Mouse (Mus musculus): ENCODE data around the gene Arhgap23. TPM values are rescaled to one million over a fixed set of nuclear protein-coding genes. Genes with fewer than 3 reads are reported as not detected.

Arhgap23 gene
- total and polyA plus RNA-seq, 2 experiments from 2014 or later, result 9.6 to 80.2 TPM

GRCm38 (mm10) chr11:97403614-97404183 is 11.6 kb upstream of the Arhgap23 start:
- TF ChIP-seq CTCF (IDR thresholded peaks at IDR 0.05), result no peak
- peak overlapping the region; percentile 62; the same call in 1 of the 2 replicates for H3K27ac ChIP-seq (ENCODE audit: low read depth, low read length)
- DNase-seq (ENCODE audit: low spot score), result no peak
- H3K4me3 ChIP-seq (ENCODE audit: low read depth, low read length), result peak overlapping the region; percentile 52
- H3K9me3 ChIP-seq (ENCODE audit: low read length), result no peaks in the 10 kb centered on the region
- WGBS, result 39% methylated on average over 8 of the region's 8 CpGs
- no peaks in the 10 kb centered on the region for H3K27me3 ChIP-seq (ENCODE audit: insufficient read depth, low read length)
- H3K36me3 ChIP-seq (ENCODE audit: insufficient read depth, low read length), result peaks cover 3% of the 10 kb centered on the region; the same call in 1 of the 2 replicates
- H3K4me2 ChIP-seq (ENCODE audit: low read depth, low read length, poor library complexity, severe bottlenecking), result peak overlapping the region; percentile 90
- no peak for ATAC-seq (ENCODE audit: low FRiP score)
- H3K4me1 ChIP-seq (ENCODE audit: insufficient read depth, low read length), result peaks cover 14% of the 10 kb centered on the region
- peak overlapping the region; percentile 75; the same call in 1 of the 2 replicates for H3K9ac ChIP-seq (replicated peaks; ENCODE audit: low read length, poor library complexity, severe bottlenecking)

- Histone ChIP-seq H3K9ac (replicated peaks; ENCODE audit: low read length, poor library complexity, severe bottlenecking) (peak overlapping the region; percentile 75), H3K4me2 (ENCODE audit: low read depth, low read length, poor library complexity, severe bottlenecking) (peak overlapping the region; percentile 90), H3K4me1 (ENCODE audit: insufficient read depth, low read length) (peaks cover 14% of the 10 kb centered on the region), H3K4me3 (ENCODE audit: low read depth, low read length) (peak overlapping the region; percentile 52), H3K36me3 (ENCODE audit: insufficient read depth, low read length) (no peaks in the 10 kb centered on the region), H3K9me3 (ENCODE audit: low read length) (no peaks in the 10 kb centered on the region), H3K27me3 (ENCODE audit: insufficient read depth, low read length) (no peaks in the 10 kb centered on the region), H3K27ac (ENCODE audit: low read depth, low read length) (peak overlapping the region; percentile 77)
- no peak for TF ChIP-seq CTCF (IDR thresholded peaks at IDR 0.05)
- under 1% methylated on average over 43 of the region's 61 CpGs for WGBS
- peak; percentile 57 for ATAC-seq (ENCODE audit: low FRiP score)
- DNase-seq (ENCODE audit: low spot score), result peak; percentile 63
Observed at GRCm38 (mm10) chr11:97404184-97404760, 11.1 kb upstream of the Arhgap23 start.

DNA sequence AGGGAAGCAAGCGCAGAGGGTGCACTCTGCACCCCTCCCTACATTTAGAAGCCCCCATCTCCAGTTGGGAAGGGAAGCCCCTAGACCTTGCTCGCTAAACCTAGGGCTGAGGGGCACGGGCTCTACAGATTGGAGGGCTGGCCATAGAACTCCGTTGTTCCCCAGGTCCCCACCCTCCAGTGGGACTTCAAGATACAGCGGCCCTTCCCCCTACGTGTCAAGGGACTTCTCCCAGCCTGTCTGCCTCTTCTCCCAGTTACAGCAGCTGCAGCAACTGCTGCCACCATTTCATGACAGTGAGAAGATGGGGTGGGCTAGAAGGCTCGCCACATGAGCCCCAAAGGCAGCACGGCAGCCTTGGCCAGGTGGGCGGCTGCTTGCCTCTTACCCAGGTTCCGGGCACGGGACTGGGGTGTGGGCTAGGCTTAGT is 10.6 kb upstream of the Arhgap23 start:
- Histone ChIP-seq H3K4me3 (ENCODE audit: low read depth, low read length) (peak overlapping the region; percentile 52), H3K4me2 (ENCODE audit: low read depth, low read length, poor library complexity, severe bottlenecking) (peak overlapping the region; percentile 90), H3K27ac (ENCODE audit: low read depth, low read length) (peak overlapping the region; percentile 77), H3K27me3 (ENCODE audit: insufficient read depth, low read length) (no peaks in the 10 kb centered on the region), H3K4me1 (ENCODE audit: insufficient read depth, low read length) (peaks cover 14% of the 10 kb centered on the region), H3K9me3 (ENCODE audit: low read length) (no peaks in the 10 kb centered on the region), H3K9ac (replicated peaks; ENCODE audit: low read length, poor library complexity, severe bottlenecking) (peak overlapping the region; percentile 75), H3K36me3 (ENCODE audit: insufficient read depth, low read length) (no peaks in the 10 kb centered on the region)
- under 1% methylated on average over 11 of the region's 11 CpGs for WGBS
- no peak for TF ChIP-seq CTCF (IDR thresholded peaks at IDR 0.05)
- DNase-seq (ENCODE audit: low spot score) (no peak), ATAC-seq (ENCODE audit: low FRiP score) (peak; percentile 28; the same call in 1 of the 2 replicates)

- Histone ChIP-seq H3K4me3 (ENCODE audit: low read depth, low read length) (peak overlapping the region; percentile 52), H3K27ac (ENCODE audit: low read depth, low read length) (no peak overlapping the region), H3K4me2 (ENCODE audit: low read depth, low read length, poor library complexity, severe bottlenecking) (peak overlapping the region; percentile 90), H3K4me1 (ENCODE audit: insufficient read depth, low read length) (peaks cover 14% of the 10 kb centered on the region), H3K9me3 (ENCODE audit: low read length) (no peaks in the 10 kb centered on the region), H3K9ac (replicated peaks; ENCODE audit: low read length, poor library complexity, severe bottlenecking) (peak overlapping the region; percentile 75; the same call in 1 of the 2 replicates), H3K27me3 (ENCODE audit: insufficient read depth, low read length) (no peaks in the 10 kb centered on the region), H3K36me3 (ENCODE audit: insufficient read depth, low read length) (0 out of 2 replicates have a peak, but pooled peaks cover 4% of the 10 kb centered on the region)
- no peak for TF ChIP-seq CTCF (IDR thresholded peaks at IDR 0.05)
- DNase-seq (ENCODE audit: low spot score) (no peak), ATAC-seq (ENCODE audit: low FRiP score) (no peak)
- WGBS, result 61% methylated on average over 10 of the region's 10 CpGs
Observed at GRCm38 (mm10) chr11:97406094-97406951, 9.0 kb upstream of the Arhgap23 start.

DNA sequence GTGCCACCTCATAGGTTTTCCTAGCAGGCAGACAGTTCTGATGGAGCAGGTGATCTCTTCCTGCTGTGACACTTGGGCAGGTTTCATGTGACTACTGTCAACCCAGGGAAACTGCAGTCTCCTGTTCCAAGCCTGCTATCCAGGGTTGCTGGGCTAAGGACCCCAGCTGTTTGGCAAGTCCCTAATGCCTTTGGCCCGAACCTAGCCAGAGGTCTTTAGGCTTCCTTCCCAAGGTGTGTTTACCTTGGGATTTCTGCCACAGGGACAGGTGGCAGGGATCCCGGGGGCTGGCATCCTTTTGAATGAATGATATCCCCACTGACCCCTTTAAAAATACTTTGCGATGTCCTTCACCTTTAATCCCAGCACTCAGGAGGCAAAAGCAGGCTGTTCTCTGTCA is 7.9 kb upstream of the Arhgap23 start:
- Histone ChIP-seq H3K27ac (ENCODE audit: low read depth, low read length) (no peak overlapping the region), H3K36me3 (ENCODE audit: insufficient read depth, low read length) (0 out of 2 replicates have a peak, but pooled peaks cover 4% of the 10 kb centered on the region), H3K9ac (replicated peaks; ENCODE audit: low read length, poor library complexity, severe bottlenecking) (no peak overlapping the region), H3K9me3 (ENCODE audit: low read length) (no peaks in the 10 kb centered on the region), H3K4me1 (ENCODE audit: insufficient read depth, low read length) (peaks cover 14% of the 10 kb centered on the region), H3K27me3 (ENCODE audit: insufficient read depth, low read length) (no peaks in the 10 kb centered on the region), H3K4me3 (ENCODE audit: low read depth, low read length) (no peak overlapping the region), H3K4me2 (ENCODE audit: low read depth, low read length, poor library complexity, severe bottlenecking) (peak overlapping the region; percentile 90)
- TF ChIP-seq CTCF (IDR thresholded peaks at IDR 0.05), result no peak
- ATAC-seq (ENCODE audit: low FRiP score) (no peak), DNase-seq (ENCODE audit: low spot score) (no peak)
- 86% methylated on average over 3 of the region's 3 CpGs for WGBS
